Mouse (Mus musculus) yolk sac, embryonic 10.5 days (tissue): Measurements from ENCODE around the gene Tyk2.

ENCODE experiments used
- DNase-seq: peaks from one replicate; pipeline ENCODE4 v3.0.0-alpha.2; 2017; ENCODE audit warnings: low spot score

Gene Tyk2

DNA sequence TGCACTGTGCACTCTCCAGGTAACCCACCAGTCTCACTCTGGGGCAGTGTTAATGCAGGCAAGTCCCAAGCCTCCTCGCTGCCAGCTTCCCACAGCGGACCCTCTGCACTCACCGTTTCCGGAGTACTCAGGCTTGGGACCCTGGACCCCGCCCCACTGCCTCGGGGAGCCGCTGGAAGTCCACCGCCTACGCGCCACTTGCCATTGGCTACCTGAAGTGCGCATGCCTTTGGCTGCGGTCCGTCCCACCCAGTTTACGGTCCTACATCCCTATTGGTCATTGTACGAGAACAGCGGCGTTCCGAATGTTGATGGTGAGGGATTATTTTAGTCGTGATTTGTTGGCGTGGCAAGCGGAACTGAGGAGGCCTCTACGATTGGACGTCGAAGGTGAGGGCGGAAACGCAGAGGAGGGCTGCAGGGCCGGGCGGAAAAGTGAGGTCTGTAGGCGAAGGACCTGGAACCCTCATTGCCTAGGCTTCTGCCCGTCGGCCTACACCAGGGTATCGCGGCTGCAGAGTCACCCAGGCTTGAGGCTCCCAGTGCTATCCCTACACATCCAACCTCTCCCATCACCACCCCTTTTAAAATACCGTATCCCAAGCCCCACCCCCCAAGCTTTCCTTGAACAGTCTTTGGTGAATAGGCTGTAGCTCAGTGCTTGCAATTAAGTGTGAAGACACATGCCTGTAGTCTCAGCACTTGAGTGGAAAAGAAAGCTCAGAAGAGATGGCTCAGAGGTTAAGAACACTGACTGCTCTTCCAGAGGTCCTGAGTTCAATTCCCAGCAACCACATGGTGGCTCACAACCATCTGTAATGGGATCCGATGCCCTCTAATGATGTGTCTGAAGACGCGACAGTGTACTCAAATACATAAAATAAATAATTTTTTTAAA is at the start of gene Tyk2:
Gene Tyk2, minus strand, starts transcription at position 185 of the 898 bp plus-strand sequence.
- peak; percentile 97 for DNase-seq

DNA sequence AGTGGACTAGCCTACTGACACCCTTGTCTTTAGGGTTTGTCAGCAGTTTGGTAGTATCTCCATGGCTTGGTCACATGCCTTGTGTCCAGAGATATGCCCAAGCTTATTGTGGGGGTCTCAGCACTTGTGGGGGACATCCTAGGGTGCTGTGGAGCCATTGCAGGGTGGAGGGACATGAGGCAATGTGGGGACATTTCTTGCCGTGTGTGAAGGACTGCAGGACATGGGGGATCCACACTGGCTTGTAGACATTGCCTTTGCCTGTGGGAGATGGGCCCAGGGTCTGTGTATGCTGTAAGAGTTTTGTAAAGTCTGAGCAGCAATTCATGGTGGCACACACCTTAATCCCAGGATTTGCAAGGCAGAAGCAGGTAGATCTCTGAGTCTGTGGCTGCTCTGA is 49.8 kb upstream of the Tyk2 start:
- DNase-seq, result no peak

DNA sequence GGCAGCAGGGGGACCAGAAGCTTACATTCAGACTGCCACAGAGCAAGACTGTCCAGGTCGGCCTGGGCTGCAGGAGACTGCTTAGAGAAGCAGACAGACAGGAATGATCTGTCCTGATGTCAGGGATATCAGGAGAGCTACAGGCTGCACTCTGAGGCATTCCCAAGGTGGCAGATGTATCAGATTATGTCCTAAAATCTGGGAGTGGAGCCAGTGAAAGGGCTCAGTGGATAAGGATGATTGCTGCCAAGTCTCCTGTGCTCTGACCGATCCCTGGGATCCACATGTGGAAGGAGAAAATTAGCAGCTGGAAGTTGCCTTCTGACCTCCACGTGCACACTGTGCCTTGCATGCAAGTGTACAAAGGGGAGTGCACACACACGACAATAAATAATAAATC is 49.4 kb upstream of the Tyk2 start:
- DNase-seq, result no peak

GRCm38 (mm10) chr9:21172364-21172763 is 41.3 kb upstream of the Tyk2 start:
- no peak for DNase-seq

- no peak for DNase-seq
Observed at GRCm38 (mm10) chr9:21169157-21169556, 38.1 kb upstream of the Tyk2 start.

DNA sequence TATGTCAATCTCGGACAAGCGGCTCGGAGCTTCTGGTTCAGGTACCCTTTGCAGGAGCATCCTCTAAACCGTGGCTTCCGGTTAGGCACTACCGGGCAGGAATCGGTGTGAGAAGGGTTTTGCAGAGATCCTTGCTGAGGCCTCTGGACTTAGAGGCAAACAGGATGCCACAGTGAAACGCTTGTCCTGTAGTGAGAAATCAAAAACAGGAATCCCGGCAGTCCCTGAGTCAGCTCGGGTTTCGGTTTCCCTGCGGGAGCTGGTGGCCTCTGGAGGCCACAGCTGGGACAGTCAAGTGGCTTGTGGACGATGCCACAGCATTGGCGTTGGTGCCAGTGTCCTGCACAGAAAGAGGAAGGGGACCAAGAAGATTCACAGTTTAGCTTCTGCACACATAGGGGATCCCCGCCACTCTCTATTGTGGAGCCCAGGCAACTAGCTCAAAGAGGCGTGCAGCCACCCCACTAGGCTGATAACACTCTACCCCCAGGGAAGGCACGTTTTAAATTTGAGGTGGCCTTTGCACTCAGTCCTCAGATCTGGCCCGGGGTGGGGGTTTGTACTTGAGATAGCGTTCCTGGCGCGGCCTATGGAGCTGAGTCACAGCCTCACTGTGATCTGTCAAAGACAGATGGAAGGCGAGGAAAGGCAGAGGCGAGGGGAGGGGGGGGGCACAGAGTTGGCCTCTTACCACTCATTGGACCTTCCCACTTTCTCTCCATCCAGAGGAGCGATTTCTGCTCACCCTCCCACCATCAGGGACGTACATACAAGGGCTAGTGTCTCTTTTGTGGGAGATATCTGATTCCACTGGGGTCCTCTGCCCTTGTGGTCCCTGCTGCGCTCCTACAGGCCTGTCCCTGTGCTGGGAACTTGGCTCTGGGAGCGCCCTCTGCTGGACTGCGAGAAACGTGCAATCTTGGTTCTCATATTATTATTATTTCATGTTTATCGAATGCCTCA is 37.4 kb upstream of the Tyk2 start:
- peak; percentile 73 for DNase-seq

DNA sequence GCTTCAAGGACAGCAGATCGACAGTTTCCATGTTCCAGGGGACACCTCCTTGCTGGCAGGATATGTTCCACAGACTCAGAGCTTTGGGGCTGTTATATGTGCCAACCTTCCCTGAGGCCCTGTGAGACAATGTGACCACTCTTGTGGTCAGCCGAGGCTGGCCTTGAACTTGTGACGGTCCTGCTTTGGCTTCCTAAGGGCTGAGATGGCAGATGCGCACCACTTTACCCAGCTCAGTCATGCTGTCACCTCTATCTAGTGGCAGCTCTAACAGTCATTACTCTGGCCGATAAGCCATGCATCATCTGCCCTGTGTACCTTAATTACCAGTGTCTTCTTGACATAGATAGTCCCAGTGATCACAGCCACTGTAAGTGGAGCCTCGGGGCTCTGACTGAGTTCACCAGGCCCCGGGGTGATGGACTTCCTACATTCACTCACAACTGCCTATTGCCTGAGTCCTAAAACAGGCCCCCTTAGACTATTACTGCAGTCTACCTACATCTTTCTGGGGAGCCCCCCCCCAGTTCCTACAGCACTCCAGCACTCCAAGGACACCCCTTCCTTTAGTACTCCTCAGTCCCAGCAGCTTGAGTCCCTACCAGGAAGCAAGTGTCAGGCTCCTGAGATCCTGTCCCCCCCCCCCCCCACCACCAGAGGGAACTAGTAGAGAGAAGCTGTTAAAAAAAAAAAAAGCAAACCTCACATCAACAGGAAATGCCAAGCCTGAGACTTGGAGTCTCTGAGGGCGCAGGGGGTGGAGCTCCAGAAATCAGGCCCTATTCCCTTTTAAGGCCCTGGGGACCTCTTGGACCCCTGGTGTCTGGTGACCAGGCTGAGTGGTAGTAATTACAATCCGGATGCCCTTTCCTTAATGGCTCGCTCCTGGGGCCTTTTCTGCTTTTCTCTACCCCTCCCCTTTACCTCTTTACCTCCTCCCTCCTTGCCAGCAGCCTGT is 36.4 kb upstream of the Tyk2 start:
- DNase-seq, result no peak

GRCm38 (mm10) chr9:21166516-21166915 is 35.5 kb upstream of the Tyk2 start:
- DNase-seq, result no peak

GRCm38 (mm10) chr9:21165952-21166451 is 35.0 kb upstream of the Tyk2 start:
- no peak for DNase-seq

DNA sequence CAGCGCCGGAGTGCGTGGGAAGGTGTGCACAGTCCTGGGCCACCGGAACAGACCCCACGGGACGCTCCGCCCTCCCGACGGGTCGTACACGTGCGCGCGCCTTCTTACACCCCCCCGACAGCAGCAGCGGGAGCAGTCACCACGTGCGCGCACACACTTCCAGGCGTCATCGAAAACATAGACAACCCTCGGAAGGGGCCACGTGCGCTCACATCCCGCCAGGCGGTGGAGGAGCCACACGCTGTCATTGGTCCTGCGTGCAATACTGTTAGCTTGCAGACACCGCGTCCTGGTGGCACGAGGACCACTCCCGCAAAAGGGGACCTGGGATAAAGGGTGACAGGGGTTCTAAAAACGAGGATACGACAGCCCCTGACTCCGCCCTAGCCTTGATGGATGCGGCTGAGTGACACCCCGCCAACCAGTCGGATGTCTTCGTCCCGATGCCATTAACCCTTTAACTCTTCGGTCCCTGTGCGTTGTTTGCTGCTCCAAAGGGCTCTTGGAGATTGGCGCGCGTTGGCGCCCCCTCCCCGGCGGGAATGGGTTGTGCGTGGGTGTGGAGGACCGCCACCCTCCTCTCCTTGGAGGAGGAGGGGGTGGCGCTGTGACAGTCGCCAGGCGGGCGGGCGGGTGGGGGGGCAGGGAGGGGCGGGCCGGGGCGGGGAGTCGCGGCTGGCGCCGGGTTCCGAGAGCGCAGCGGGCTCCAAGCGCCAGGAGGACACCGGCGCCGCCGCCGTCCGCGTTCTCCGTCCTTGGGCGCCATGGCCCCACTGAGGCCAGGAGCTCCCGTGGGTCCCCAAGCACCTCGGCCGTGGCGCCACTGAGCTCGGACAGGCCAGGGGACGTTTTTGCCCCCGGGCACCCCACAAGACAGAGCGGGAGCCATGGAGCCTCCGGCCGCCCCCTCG is 34.3 kb upstream of the Tyk2 start, which contains the start of gene Pde4a:
Gene Pde4a, plus strand, starts transcription at position 674 of the 911 bp plus-strand sequence.
- DNase-seq, result no peak

DNA sequence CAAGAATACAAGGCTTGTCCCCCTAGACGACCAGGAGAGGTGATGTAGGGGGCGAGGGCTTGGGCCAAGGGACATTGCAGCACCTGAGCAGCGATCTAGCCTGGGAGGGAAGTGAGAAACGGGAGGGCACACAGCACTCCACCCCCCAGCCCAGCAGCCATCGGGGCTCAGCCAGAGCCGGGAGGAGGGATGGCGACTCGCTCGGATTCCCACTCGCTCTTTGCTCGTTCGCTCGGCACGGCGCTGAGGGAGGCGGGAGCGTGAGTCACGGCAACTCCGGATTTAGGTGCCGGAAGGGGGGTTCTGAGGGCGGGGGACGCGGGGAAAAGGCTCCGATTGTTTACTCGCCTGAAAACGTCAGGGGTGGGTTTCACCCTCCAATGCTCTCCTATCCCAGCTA is 33.0 kb upstream of the Tyk2 start:
- DNase-seq, result no peak

- DNase-seq, result no peak
Observed at GRCm38 (mm10) chr9:21163086-21164050, 32.3 kb upstream of the Tyk2 start.

DNA sequence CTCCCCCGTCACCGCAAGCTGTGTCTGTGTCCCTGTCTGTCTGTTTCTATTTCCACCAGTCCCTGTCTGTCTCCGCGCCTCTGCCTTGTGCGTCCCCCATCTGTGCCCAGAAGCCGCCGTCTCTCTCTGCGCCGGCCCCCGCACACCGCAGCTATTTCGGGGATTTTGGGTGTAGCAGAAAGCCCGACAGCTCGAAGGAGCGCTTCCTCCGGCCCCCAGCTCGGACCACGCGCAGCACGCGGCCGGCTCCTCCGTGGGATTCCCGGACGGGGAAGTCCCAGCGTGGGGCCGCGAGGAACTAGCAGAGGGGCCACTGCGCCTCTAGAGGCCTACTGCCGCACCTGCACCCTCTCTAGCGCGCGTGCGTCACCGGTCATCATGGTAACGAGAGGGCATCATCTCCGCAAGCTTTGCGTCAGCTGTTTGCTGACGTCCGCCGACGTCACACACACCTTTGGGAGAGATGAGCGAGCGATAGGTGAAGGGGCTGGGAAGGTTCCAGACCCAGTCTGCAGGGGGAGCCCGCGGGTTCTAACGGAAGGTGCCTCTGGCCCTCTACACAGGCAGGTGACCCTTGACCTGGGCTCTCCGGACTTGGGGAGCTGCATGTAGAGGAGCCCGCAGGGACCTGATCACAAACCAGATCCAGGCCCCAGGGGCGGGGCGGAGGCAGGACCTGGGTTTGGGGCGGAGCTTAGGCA is 30.3 kb upstream of the Tyk2 start:
- DNase-seq, result peak; percentile 78

- DNase-seq, result no peak
Observed at GRCm38 (mm10) chr9:21154787-21155186, 23.7 kb upstream of the Tyk2 start.

DNA sequence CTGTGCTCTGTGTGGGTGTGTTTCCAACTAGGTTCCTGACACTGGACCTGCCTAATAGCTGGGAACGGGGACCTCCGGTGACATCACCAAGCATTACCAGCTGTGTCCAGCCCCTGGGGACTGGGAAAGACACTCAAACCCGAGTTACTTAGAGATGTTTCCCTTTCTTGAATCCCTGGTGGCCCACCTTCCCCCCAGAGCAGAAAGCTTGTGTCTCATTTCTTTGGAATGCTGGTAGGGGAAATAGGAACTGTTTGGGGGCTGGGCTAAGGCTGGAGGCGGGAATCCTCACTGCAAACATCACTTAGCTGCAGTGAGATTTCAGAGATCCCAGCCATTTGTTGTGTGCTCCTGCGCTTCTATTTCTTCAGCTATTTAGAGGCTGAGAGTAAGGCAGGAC is 22.8 kb upstream of the Tyk2 start:
- DNase-seq, result no peak

- no peak for DNase-seq
Observed at GRCm38 (mm10) chr9:21153331-21153730, 22.3 kb upstream of the Tyk2 start.

DNA sequence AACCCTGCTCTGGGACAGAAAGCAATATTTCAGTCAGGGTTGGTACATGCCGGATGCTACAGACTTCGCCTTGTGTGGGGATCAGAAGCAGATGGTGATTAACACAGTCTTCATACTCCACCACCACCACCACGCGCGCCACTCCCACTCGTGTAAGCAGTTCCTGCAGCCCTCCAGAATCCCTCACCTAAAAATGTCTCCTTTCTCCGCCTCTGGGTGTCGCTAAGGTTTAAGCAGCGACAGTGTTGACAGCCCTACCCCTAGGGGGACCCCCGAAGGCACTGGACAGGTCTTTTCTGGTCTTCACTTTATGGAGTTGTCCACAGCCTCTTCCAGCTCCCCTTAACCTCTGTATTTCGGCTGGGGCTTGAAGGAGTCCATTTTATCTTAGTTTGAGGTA is 21.7 kb upstream of the Tyk2 start:
- no peak for DNase-seq

DNA sequence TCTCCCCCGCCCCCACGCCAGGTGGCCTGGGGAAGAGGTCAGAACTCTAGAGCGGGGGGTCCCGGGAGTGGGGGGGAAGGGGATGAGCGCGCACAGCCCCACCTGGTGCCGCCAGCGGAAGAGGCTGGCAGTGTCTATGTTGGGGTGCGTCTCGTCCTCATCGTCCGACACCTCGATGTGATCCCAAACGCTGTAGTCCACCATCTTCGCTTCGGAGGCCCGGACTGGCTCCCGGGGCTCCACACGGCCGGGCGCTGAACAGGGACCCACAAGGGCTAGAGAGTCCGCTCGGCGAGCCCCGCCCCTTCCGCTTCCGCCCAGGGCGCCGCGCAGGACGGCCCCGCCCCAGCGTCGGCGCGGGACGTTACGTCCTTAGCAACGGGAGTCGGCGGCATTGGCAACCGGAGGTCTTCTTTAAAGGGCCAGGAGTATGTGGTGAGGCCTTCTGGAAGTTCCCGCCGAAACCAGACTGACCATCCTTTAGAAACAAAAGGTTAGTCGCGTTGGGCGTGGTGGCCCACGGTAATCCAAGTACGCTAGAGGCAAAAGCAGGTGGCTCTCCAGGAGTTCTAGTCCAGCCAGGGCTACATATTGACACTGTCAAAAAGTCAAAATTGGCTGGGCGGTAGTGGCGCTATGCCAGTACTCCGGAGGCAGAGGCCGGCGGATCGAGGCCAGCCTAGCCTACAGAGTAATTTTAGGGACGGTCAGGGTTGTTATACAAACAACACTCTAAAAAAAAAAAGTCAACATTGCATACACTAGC is 18.8 kb upstream of the Tyk2 start, which contains the start of gene Cdc37:
Gene Cdc37, minus strand, starts transcription at position 329 of the 766 bp plus-strand sequence.
- peak; percentile 94 for DNase-seq
